Mouse (Mus musculus): ENCODE data around the gene Zfp74. TPM values are rescaled to one million over a fixed set of nuclear protein-coding genes. Genes with fewer than 3 reads are reported as not detected.
"Not testable (repeated sequence)": the region's sequence is repeated elsewhere in the genome, so short reads cannot be mapped to it uniquely, and the experiment has no call there.

Gene Zfp74
- polyA plus RNA-seq, 1 experiment from 2014 or later, result 1.5 TPM

- Histone ChIP-seq H3K4me1 (ENCODE audit: control insufficient read depth, low read depth, low read length) (peaks cover 10% of the 10 kb centered on the region), H3K27ac (ENCODE audit: low read length) (peak within 1 kb of the TSS; percentile 95), H3K36me3 (ENCODE audit: control insufficient read depth, insufficient read depth) (peaks cover 9% of the 10 kb centered on the region), H3K4me2 (ENCODE audit: low read depth, low read length) (peak within 1 kb of the TSS; percentile 85), H3K9me3 (replicated peaks; ENCODE audit: control insufficient read depth, low read length) (no peaks in the 10 kb centered on the region), H3K9ac (ENCODE audit: low read depth, low read length) (peak within 1 kb of the TSS; percentile 91), H3K27me3 (ENCODE audit: control insufficient read depth, insufficient read depth, low read depth, low read length) (no peaks in the 10 kb centered on the region), H3K4me3 (ENCODE audit: low read depth, low read length) (peak within 1 kb of the TSS; percentile 95)
- WGBS (ENCODE audit: insufficient replicate concordance), result under 1% methylated on average over 62 of the region's 62 CpGs
- ATAC-seq (ENCODE audit: low read depth), result peak; percentile 90
Measured at GRCm38 (mm10) chr7:29983690-29984380, 29.9 kb upstream of the Zfp74 start, which contains the start of gene Zfp568. Gene Zfp568 (plus strand): TSS chr7:29983955.

- peaks cover 6% of the 10 kb centered on the region for H3K36me3 ChIP-seq (ENCODE audit: control insufficient read depth, insufficient read depth)
- peak overlapping the region; percentile 95 for H3K4me3 ChIP-seq (ENCODE audit: low read depth, low read length)
- ATAC-seq (ENCODE audit: low read depth), result peak; percentile 3
- peaks cover 10% of the 10 kb centered on the region for H3K4me1 ChIP-seq (ENCODE audit: control insufficient read depth, low read depth, low read length)
- H3K9me3 ChIP-seq (replicated peaks; ENCODE audit: control insufficient read depth, low read length), result no peaks in the 10 kb centered on the region
- peak overlapping the region; percentile 95 for H3K27ac ChIP-seq (ENCODE audit: low read length)
- H3K4me2 ChIP-seq (ENCODE audit: low read depth, low read length), result peak overlapping the region; percentile 85
- peak overlapping the region; percentile 91 for H3K9ac ChIP-seq (ENCODE audit: low read depth, low read length)
- 2% methylated on average over 8 of the region's 8 CpGs for WGBS (ENCODE audit: insufficient replicate concordance)
- H3K27me3 ChIP-seq (ENCODE audit: control insufficient read depth, insufficient read depth, low read depth, low read length), result no peaks in the 10 kb centered on the region
Measured at GRCm38 (mm10) chr7:29983340-29983689, 29.4 kb upstream of the Zfp74 start.

- 16% methylated on average over 6 of the region's 6 CpGs for WGBS (ENCODE audit: insufficient replicate concordance)
- no peak for ATAC-seq (ENCODE audit: low read depth)
- H3K9me3 ChIP-seq (replicated peaks; ENCODE audit: control insufficient read depth, low read length), result no peaks in the 10 kb centered on the region
- peak overlapping the region; percentile 95 for H3K4me3 ChIP-seq (ENCODE audit: low read depth, low read length)
- peak overlapping the region; percentile 95 for H3K27ac ChIP-seq (ENCODE audit: low read length)
- H3K36me3 ChIP-seq (ENCODE audit: control insufficient read depth, insufficient read depth), result peaks cover 3% of the 10 kb centered on the region
- peak overlapping the region; percentile 91 for H3K9ac ChIP-seq (ENCODE audit: low read depth, low read length)
- no peaks in the 10 kb centered on the region for H3K27me3 ChIP-seq (ENCODE audit: control insufficient read depth, insufficient read depth, low read depth, low read length)
- H3K4me2 ChIP-seq (ENCODE audit: low read depth, low read length), result peak overlapping the region; percentile 85
- peaks cover 10% of the 10 kb centered on the region for H3K4me1 ChIP-seq (ENCODE audit: control insufficient read depth, low read depth, low read length)
Measured at GRCm38 (mm10) chr7:29982931-29983330, 29.0 kb upstream of the Zfp74 start.

GRCm38 (mm10) chr7:29982341-29982740 lies 28.5 kb upstream of the Zfp74 start:
- no peak overlapping the region for H3K4me3 ChIP-seq (ENCODE audit: low read depth, low read length)
- no peak overlapping the region for H3K27ac ChIP-seq (ENCODE audit: low read length)
- H3K27me3 ChIP-seq (ENCODE audit: control insufficient read depth, insufficient read depth, low read depth, low read length), result no peaks in the 10 kb centered on the region
- no peak overlapping the region for H3K9ac ChIP-seq (ENCODE audit: low read depth, low read length)
- H3K9me3 ChIP-seq (replicated peaks; ENCODE audit: control insufficient read depth, low read length), result no peaks in the 10 kb centered on the region
- ATAC-seq (ENCODE audit: low read depth), result no peak
- H3K36me3 ChIP-seq (ENCODE audit: control insufficient read depth, insufficient read depth), result no peaks in the 10 kb centered on the region
- H3K4me2 ChIP-seq (ENCODE audit: low read depth, low read length), result no peak overlapping the region
- peaks cover 10% of the 10 kb centered on the region for H3K4me1 ChIP-seq (ENCODE audit: control insufficient read depth, low read depth, low read length)
- 83% methylated on average over 4 of the region's 4 CpGs for WGBS (ENCODE audit: insufficient replicate concordance)

- H3K36me3 ChIP-seq (ENCODE audit: control insufficient read depth, insufficient read depth), result no peaks in the 10 kb centered on the region
- no peak for ATAC-seq (ENCODE audit: low read depth)
- H3K9me3 ChIP-seq (replicated peaks; ENCODE audit: control insufficient read depth, low read length), result no peaks in the 10 kb centered on the region
- no peak overlapping the region for H3K4me2 ChIP-seq (ENCODE audit: low read depth, low read length)
- peaks cover 10% of the 10 kb centered on the region for H3K4me1 ChIP-seq (ENCODE audit: control insufficient read depth, low read depth, low read length)
- WGBS (ENCODE audit: insufficient replicate concordance), result 86% methylated on average over 3 of the region's 3 CpGs
- no peak overlapping the region for H3K27ac ChIP-seq (ENCODE audit: low read length)
- H3K27me3 ChIP-seq (ENCODE audit: control insufficient read depth, insufficient read depth, low read depth, low read length), result no peaks in the 10 kb centered on the region
- no peak overlapping the region for H3K9ac ChIP-seq (ENCODE audit: low read depth, low read length)
- H3K4me3 ChIP-seq (ENCODE audit: low read depth, low read length), result no peak overlapping the region
Measured at GRCm38 (mm10) chr7:29981860-29982259, 28.0 kb upstream of the Zfp74 start.

DNA sequence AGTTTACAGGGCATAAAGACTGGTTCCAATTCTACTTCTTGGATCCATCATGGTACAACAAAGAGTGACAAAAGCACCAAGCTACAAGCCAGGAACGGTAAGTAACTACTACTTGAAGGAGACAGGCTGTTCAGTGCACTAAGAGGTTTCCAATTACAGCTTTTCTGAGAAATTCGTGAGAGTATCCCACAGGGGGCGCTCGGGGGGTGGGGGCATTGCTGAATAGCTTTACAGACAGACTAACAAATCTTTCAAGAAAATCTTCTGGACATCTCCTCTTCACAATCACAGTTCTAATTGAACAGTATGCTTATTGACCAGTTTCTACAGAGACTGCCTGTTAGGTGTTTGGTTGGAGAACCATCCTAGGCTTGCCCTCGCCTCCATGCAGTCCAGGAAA lies 27.6 kb upstream of the Zfp74 start:
- ATAC-seq (ENCODE audit: low read depth), result no peak
- H3K4me3 ChIP-seq (ENCODE audit: low read depth, low read length), result no peak overlapping the region
- WGBS (ENCODE audit: insufficient replicate concordance), result 52% methylated on average over 5 of the region's 5 CpGs
- H3K9ac ChIP-seq (ENCODE audit: low read depth, low read length), result no peak overlapping the region
- H3K36me3 ChIP-seq (ENCODE audit: control insufficient read depth, insufficient read depth), result no peaks in the 10 kb centered on the region
- peaks cover 10% of the 10 kb centered on the region for H3K4me1 ChIP-seq (ENCODE audit: control insufficient read depth, low read depth, low read length)
- no peak overlapping the region for H3K27ac ChIP-seq (ENCODE audit: low read length)
- H3K4me2 ChIP-seq (ENCODE audit: low read depth, low read length), result no peak overlapping the region
- H3K27me3 ChIP-seq (ENCODE audit: control insufficient read depth, insufficient read depth, low read depth, low read length), result no peaks in the 10 kb centered on the region
- H3K9me3 ChIP-seq (replicated peaks; ENCODE audit: control insufficient read depth, low read length), result no peaks in the 10 kb centered on the region

DNA sequence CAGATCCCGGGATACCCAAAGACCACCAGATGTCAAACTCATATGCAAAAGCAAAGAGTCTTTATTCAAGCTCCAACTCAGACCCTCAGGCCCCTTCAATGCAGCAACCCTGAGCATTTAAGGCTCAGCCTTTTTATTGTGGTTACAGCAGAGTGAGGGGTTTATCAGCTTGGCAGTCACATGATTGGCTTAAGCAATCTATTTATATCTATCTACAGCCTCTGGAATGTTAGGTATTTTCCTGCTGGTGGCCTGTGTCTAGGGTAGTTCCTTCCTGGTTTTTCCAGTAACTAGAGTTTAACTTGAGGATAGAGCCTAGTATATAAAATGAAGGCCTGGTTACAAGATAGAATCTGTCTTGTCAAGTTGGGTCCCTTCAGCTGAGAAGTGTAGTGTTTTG lies 26.9 kb upstream of the Zfp74 start:
- WGBS (ENCODE audit: insufficient replicate concordance), result 64% methylated on average over 1 of the region's 1 CpGs
- H3K9ac ChIP-seq (ENCODE audit: low read depth, low read length), result no peak overlapping the region
- no peaks in the 10 kb centered on the region for H3K9me3 ChIP-seq (replicated peaks; ENCODE audit: control insufficient read depth, low read length)
- ATAC-seq (ENCODE audit: low read depth), result no peak
- H3K27me3 ChIP-seq (ENCODE audit: control insufficient read depth, insufficient read depth, low read depth, low read length), result no peaks in the 10 kb centered on the region
- H3K4me2 ChIP-seq (ENCODE audit: low read depth, low read length), result no peak overlapping the region
- H3K36me3 ChIP-seq (ENCODE audit: control insufficient read depth, insufficient read depth), result no peaks in the 10 kb centered on the region
- H3K27ac ChIP-seq (ENCODE audit: low read length), result no peak overlapping the region
- H3K4me1 ChIP-seq (ENCODE audit: control insufficient read depth, low read depth, low read length), result peaks cover 10% of the 10 kb centered on the region
- H3K4me3 ChIP-seq (ENCODE audit: low read depth, low read length), result no peak overlapping the region

DNA sequence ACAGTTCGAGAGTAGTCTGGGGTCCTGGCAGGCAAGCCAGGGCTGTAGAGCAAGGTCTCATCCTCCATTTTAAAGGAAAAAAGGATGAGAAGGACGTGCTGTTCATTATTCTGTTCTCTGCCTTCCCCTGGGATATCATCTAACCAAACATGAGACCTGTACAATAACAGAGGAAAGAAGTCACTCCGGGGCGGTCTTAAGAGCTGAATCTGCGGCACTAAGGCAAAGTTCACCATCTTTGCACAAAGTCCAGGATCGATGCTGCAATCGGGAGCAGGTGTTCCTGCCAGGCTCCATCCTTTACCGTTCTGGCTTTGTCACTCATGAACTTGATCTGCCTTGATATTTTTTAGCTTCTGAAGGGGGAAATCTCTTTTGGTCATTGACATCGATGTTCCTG lies 16.8 kb upstream of the Zfp74 start:
- Histone ChIP-seq H3K4me2 (ENCODE audit: low read depth, low read length) (no peak overlapping the region), H3K4me3 (ENCODE audit: low read depth, low read length) (no peak overlapping the region), H3K36me3 (ENCODE audit: control insufficient read depth, insufficient read depth) (no peaks in the 10 kb centered on the region), H3K4me1 (ENCODE audit: control insufficient read depth, low read depth, low read length) (no peaks in the 10 kb centered on the region), H3K9me3 (replicated peaks; ENCODE audit: control insufficient read depth, low read length) (no peaks in the 10 kb centered on the region), H3K9ac (ENCODE audit: low read depth, low read length) (no peak overlapping the region), H3K27ac (ENCODE audit: low read length) (no peak overlapping the region), H3K27me3 (ENCODE audit: control insufficient read depth, insufficient read depth, low read depth, low read length) (no peaks in the 10 kb centered on the region)
- no peak for ATAC-seq (ENCODE audit: low read depth)
- 70% methylated on average over 9 of the region's 9 CpGs for WGBS (ENCODE audit: insufficient replicate concordance)

DNA sequence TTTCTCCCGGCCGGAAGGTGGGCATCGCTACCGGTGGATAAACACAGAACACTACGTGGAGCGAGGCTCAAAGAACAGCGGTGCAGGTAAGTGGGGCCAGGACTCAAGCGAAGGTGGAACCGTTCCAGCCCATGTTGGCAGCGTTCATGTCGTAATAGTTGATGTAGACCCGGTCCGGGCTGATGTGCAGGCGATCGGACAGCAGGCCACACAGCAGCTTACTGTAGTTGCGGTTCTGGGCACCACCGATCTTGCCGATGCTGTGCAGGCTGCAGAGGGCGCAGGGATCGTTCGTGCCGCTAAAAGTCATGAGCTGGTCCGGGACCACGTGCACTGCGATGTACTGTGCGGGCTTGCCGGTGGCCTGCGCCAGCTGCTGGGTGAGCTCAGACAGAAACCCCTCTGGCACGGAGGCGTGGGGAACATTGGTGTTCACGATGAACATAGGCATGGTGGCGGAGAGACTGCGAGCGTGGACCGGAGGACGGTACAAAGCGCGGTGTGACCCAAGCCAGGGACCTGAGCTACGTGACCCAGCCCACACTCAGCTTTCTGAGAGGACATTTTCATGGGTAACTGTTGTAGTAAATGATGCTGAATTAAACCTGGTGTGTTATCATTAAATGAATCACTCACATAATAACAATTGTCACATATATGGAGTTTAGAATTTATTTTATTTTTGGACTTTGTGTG lies 11.4 kb upstream of the Zfp74 start:
- H3K4me2 ChIP-seq (ENCODE audit: low read depth, low read length); H3K4me3 ChIP-seq (ENCODE audit: low read depth, low read length); H3K36me3 ChIP-seq (ENCODE audit: control insufficient read depth, insufficient read depth); H3K27me3 ChIP-seq (ENCODE audit: control insufficient read depth, insufficient read depth, low read depth, low read length); H3K4me1 ChIP-seq (ENCODE audit: control insufficient read depth, low read depth, low read length); H3K27ac ChIP-seq (ENCODE audit: low read length); H3K9ac ChIP-seq (ENCODE audit: low read depth, low read length); H3K9me3 ChIP-seq (replicated peaks; ENCODE audit: control insufficient read depth, low read length); ATAC-seq (ENCODE audit: low read depth): not testable (repeated sequence)
- WGBS (ENCODE audit: insufficient replicate concordance), result 55% methylated on average over 35 of the region's 39 CpGs

Data from liver, embryonic 16.5 days (tissue).